Mouse (Mus musculus) stomach, embryonic 14.5 days (tissue): ENCODE data around the gene Ube2o. TPM values are rescaled to one million over a fixed set of nuclear protein-coding genes. Genes with fewer than 3 reads are reported as not detected.

Experiments used
- ATAC-seq: fragments of 200-750 bp; cut with Nextera tagmentation; 2 replicates; pipeline ENCODE4 v1.8.0; 2017; ENCODE audit warnings: low read depth, moderate TSS enrichment; ENCODE audit not compliant: insufficient number of reproducible peaks, insufficient read depth, low FRiP score
- H3K27ac ChIP-seq: fragments of 300-500 bp; sonication (generic); 2 replicates; pipeline ENCODE4 v1.5.1; 2014; ENCODE audit warnings: mild to moderate bottlenecking, low read length, moderate library complexity, mixed read lengths
- H3K27me3 ChIP-seq: fragments of 300-500 bp; sonication (generic); 2 replicates; pipeline ENCODE4 v1.6.1; 2014; ENCODE audit warnings: low read length, control low read depth, mixed read lengths; ENCODE audit not compliant: control insufficient read depth, insufficient read depth
- H3K36me3 ChIP-seq: fragments of 300-500 bp; sonication (generic); 2 replicates; pipeline ENCODE4 v1.6.1; 2014; ENCODE audit warnings: mild to moderate bottlenecking, control low read depth, low read length, moderate library complexity, mixed read lengths; ENCODE audit not compliant: control insufficient read depth, insufficient read depth
- H3K4me1 ChIP-seq: fragments of 300-500 bp; sonication (generic); 2 replicates; pipeline ENCODE4 v1.6.1; 2014; ENCODE audit warnings: low read length, control low read depth, mixed read lengths; ENCODE audit not compliant: control insufficient read depth, insufficient read depth
- H3K4me2 ChIP-seq: fragments of 300-500 bp; sonication (generic); replicated peaks from 2 replicates; pipeline ENCODE4 v1.6.1; 2014; ENCODE audit warnings: low read depth, low read length, control low read depth
- H3K4me3 ChIP-seq: fragments of 300-500 bp; sonication (generic); 2 replicates; pipeline ENCODE4 v1.5.1; 2014; ENCODE audit warnings: low read depth, low read length, control low read depth
- H3K9ac ChIP-seq: fragments of 300-500 bp; sonication (generic); replicated peaks from 2 replicates; pipeline ENCODE4 v1.6.1; 2014; ENCODE audit warnings: low read depth, mild to moderate bottlenecking, control low read depth, low read length, moderate library complexity, mixed read lengths
- H3K9me3 ChIP-seq: fragments of 300-500 bp; sonication (generic); 2 replicates; pipeline ENCODE4 v1.6.1; 2016; ENCODE audit warnings: low read depth, low read length, control low read depth; ENCODE audit not compliant: control insufficient read depth
- WGBS: fragments of 180-500 bp; shearing (Covaris S2); extraction: QIAGEN DNeasy Blood & Tissue Kit; methylation state at CpG from one replicate; pipeline ENCODE4 v1.1.7; 2014; 5-methylcytosine and 5-hydroxymethylcytosine counted together
- polyA plus RNA-seq: library from polyadenylated mRNA; unstranded; fragments of >200 nt; fragmentation: Nextera tagmentation; extraction: Ambion mirVana; gene quantifications from 2 replicates; pipeline ENCODE4 v1.2.1, GENCODE M21; 2014

Gene Ube2o
- polyA plus RNA-seq, 1 experiment from 2014 or later = 11.4 TPM

- no peak for ATAC-seq
- H3K27me3 ChIP-seq = no peaks in the 10 kb centered on the region
- WGBS = 100% methylated on average over 3 of the region's 3 CpGs
- peaks cover 2% of the 10 kb centered on the region; the same call in 1 of the 2 replicates for H3K36me3 ChIP-seq
- H3K4me3 ChIP-seq = no peak overlapping the region
- no peaks in the 10 kb centered on the region for H3K4me1 ChIP-seq
- H3K9me3 ChIP-seq = no peaks in the 10 kb centered on the region
- H3K9ac ChIP-seq = no peak overlapping the region
- no peak overlapping the region for H3K27ac ChIP-seq
- H3K4me2 ChIP-seq = no peak overlapping the region
Observed at GRCm38 (mm10) chr11:116607717-116608116, 26.5 kb upstream of the Ube2o start.

- WGBS = 87% methylated on average over 12 of the region's 12 CpGs
- no peaks in the 10 kb centered on the region for H3K27me3 ChIP-seq
- ATAC-seq = no peak
- H3K4me3 ChIP-seq = no peak overlapping the region
- no peak overlapping the region for H3K9ac ChIP-seq
- peaks cover 2% of the 10 kb centered on the region; the same call in 1 of the 2 replicates for H3K36me3 ChIP-seq
- no peaks in the 10 kb centered on the region for H3K4me1 ChIP-seq
- H3K4me2 ChIP-seq = no peak overlapping the region
- no peaks in the 10 kb centered on the region for H3K9me3 ChIP-seq
- no peak overlapping the region for H3K27ac ChIP-seq
Observed at GRCm38 (mm10) chr11:116604097-116604496, 22.9 kb upstream of the Ube2o start.

GRCm38 (mm10) chr11:116603339-116603738 lies 22.1 kb upstream of the Ube2o start:
- Histone ChIP-seq H3K36me3 (peaks cover 2% of the 10 kb centered on the region; the same call in 1 of the 2 replicates), H3K27ac (no peak overlapping the region), H3K9me3 (no peaks in the 10 kb centered on the region), H3K9ac (no peak overlapping the region), H3K27me3 (no peaks in the 10 kb centered on the region), H3K4me3 (no peak overlapping the region), H3K4me2 (no peak overlapping the region), H3K4me1 (no peaks in the 10 kb centered on the region)
- 92% methylated on average over 10 of the region's 10 CpGs for WGBS
- ATAC-seq = no peak

GRCm38 (mm10) chr11:116602043-116602442 lies 20.8 kb upstream of the Ube2o start:
- no peaks in the 10 kb centered on the region for H3K9me3 ChIP-seq
- no peak overlapping the region for H3K27ac ChIP-seq
- ATAC-seq = no peak
- H3K4me1 ChIP-seq = no peaks in the 10 kb centered on the region
- 79% methylated on average over 8 of the region's 8 CpGs for WGBS
- H3K4me2 ChIP-seq = no peak overlapping the region
- no peaks in the 10 kb centered on the region for H3K27me3 ChIP-seq
- H3K36me3 ChIP-seq = peaks cover 2% of the 10 kb centered on the region; the same call in 1 of the 2 replicates
- no peak overlapping the region for H3K9ac ChIP-seq
- no peak overlapping the region for H3K4me3 ChIP-seq

GRCm38 (mm10) chr11:116601166-116601565 lies 19.9 kb upstream of the Ube2o start:
- H3K9ac ChIP-seq = no peak overlapping the region
- 91% methylated on average over 8 of the region's 8 CpGs for WGBS
- peaks cover 2% of the 10 kb centered on the region; the same call in 1 of the 2 replicates for H3K36me3 ChIP-seq
- ATAC-seq = no peak
- H3K27ac ChIP-seq = no peak overlapping the region
- H3K9me3 ChIP-seq = no peaks in the 10 kb centered on the region
- H3K27me3 ChIP-seq = no peaks in the 10 kb centered on the region
- no peak overlapping the region for H3K4me3 ChIP-seq
- H3K4me1 ChIP-seq = no peaks in the 10 kb centered on the region
- no peak overlapping the region for H3K4me2 ChIP-seq

GRCm38 (mm10) chr11:116599230-116599629 lies 18.0 kb upstream of the Ube2o start:
- 90% methylated on average over 15 of the region's 15 CpGs for WGBS
- Histone ChIP-seq H3K4me2 (no peak overlapping the region), H3K27me3 (no peaks in the 10 kb centered on the region), H3K4me1 (no peaks in the 10 kb centered on the region), H3K9me3 (no peaks in the 10 kb centered on the region), H3K36me3 (no peaks in the 10 kb centered on the region; the same call in 1 of the 2 replicates), H3K9ac (no peak overlapping the region), H3K4me3 (no peak overlapping the region), H3K27ac (no peak overlapping the region)
- ATAC-seq = no peak

- WGBS = 85% methylated on average over 8 of the region's 8 CpGs
- Histone ChIP-seq H3K4me3 (no peak overlapping the region), H3K36me3 (no peaks in the 10 kb centered on the region; the same call in 1 of the 2 replicates), H3K4me2 (no peak overlapping the region), H3K9me3 (no peaks in the 10 kb centered on the region), H3K4me1 (no peaks in the 10 kb centered on the region), H3K9ac (no peak overlapping the region), H3K27ac (no peak overlapping the region), H3K27me3 (no peaks in the 10 kb centered on the region)
- no peak for ATAC-seq
Observed at GRCm38 (mm10) chr11:116598193-116598592, 16.9 kb upstream of the Ube2o start.

- no peak overlapping the region for H3K27ac ChIP-seq
- no peaks in the 10 kb centered on the region for H3K27me3 ChIP-seq
- ATAC-seq = no peak
- H3K9me3 ChIP-seq = no peaks in the 10 kb centered on the region
- H3K4me1 ChIP-seq = no peaks in the 10 kb centered on the region
- H3K4me2 ChIP-seq = no peak overlapping the region
- H3K4me3 ChIP-seq = no peak overlapping the region
- 84% methylated on average over 19 of the region's 19 CpGs for WGBS
- no peaks in the 10 kb centered on the region; the same call in 1 of the 2 replicates for H3K36me3 ChIP-seq
- H3K9ac ChIP-seq = no peak overlapping the region
Observed at GRCm38 (mm10) chr11:116596766-116597165, 15.5 kb upstream of the Ube2o start.

GRCm38 (mm10) chr11:116593345-116593744 lies 12.1 kb upstream of the Ube2o start:
- Histone ChIP-seq H3K4me1 (no peaks in the 10 kb centered on the region), H3K36me3 (no peaks in the 10 kb centered on the region), H3K9me3 (no peaks in the 10 kb centered on the region), H3K27me3 (no peaks in the 10 kb centered on the region), H3K4me2 (no peak overlapping the region), H3K27ac (no peak overlapping the region), H3K9ac (no peak overlapping the region), H3K4me3 (no peak overlapping the region)
- ATAC-seq = no peak
- 79% methylated on average over 4 of the region's 4 CpGs for WGBS
